Mouse (Mus musculus) heart, embryonic 15.5 days (tissue): Measurements from ENCODE around the gene Tmem117. TPM values are rescaled to one million over a fixed set of nuclear protein-coding genes. Genes with fewer than 3 reads are reported as not detected.

Experiments used
- ATAC-seq: fragments of 200-750 bp; cut with Nextera tagmentation; replicated peaks from 2 replicates; pipeline ENCODE4 v1.8.0; 2017; ENCODE audit warnings: low read depth, moderate TSS enrichment; ENCODE audit not compliant: insufficient number of reproducible peaks, insufficient read depth, low FRiP score
- H3K27ac ChIP-seq: fragments of 300-500 bp; sonication (generic); 2 replicates; pipeline ENCODE4 v1.5.1; 2015; ENCODE audit warnings: mild to moderate bottlenecking, inconsistent platforms
- H3K27me3 ChIP-seq: fragments of 300-500 bp; sonication (generic); 2 replicates; pipeline ENCODE4 v1.6.1; 2015; ENCODE audit warnings: inconsistent platforms
- H3K36me3 ChIP-seq: fragments of 300-500 bp; sonication (generic); 2 replicates; pipeline ENCODE4 v1.6.1; 2015; ENCODE audit warnings: mild to moderate bottlenecking, inconsistent platforms
- H3K4me1 ChIP-seq: fragments of 300-500 bp; sonication (generic); replicated peaks from 2 replicates; pipeline ENCODE4 v1.6.1; 2015; ENCODE audit warnings: inconsistent platforms
- H3K4me2 ChIP-seq: fragments of 300-500 bp; sonication (generic); 2 replicates; pipeline ENCODE4 v1.6.1; 2015; ENCODE audit warnings: inconsistent platforms, mild to moderate bottlenecking, moderate library complexity
- H3K4me3 ChIP-seq: fragments of 300-500 bp; sonication (generic); 2 replicates; pipeline ENCODE4 v1.5.1; 2015; ENCODE audit warnings: mild to moderate bottlenecking, inconsistent platforms
- H3K9ac ChIP-seq: fragments of 300-500 bp; sonication (generic); 2 replicates; pipeline ENCODE4 v1.6.1; 2015; ENCODE audit warnings: mild to moderate bottlenecking, inconsistent platforms
- H3K9me3 ChIP-seq: fragments of 300-500 bp; sonication (generic); replicated peaks from 2 replicates; pipeline ENCODE4 v1.6.1; 2016; ENCODE audit warnings: inconsistent platforms
- WGBS: fragments of 180-500 bp; shearing (Covaris S2); methylation state at CpG from one replicate; pipeline ENCODE4 v1.1.7; 2015; ENCODE audit warnings: mixed read lengths; 5-methylcytosine and 5-hydroxymethylcytosine counted together
- polyA plus RNA-seq: library from polyadenylated mRNA; unstranded; fragments of >200 nt; fragmentation: Nextera tagmentation; extraction: Ambion mirVana; gene quantifications from 2 replicates; pipeline ENCODE4 v1.2.1, GENCODE M21; 2015

The Tmem117 gene
- polyA plus RNA-seq, 1 experiment from 2014 or later, result 2.0 TPM

- ATAC-seq, result no peak
- H3K27ac ChIP-seq, result no peak overlapping the region
- no peaks in the 10 kb centered on the region for H3K4me1 ChIP-seq
- no peak overlapping the region for H3K4me3 ChIP-seq
- H3K27me3 ChIP-seq, result no peaks in the 10 kb centered on the region
- H3K9me3 ChIP-seq, result no peaks in the 10 kb centered on the region
- H3K4me2 ChIP-seq, result no peak overlapping the region
- no peaks in the 10 kb centered on the region for H3K36me3 ChIP-seq
- H3K9ac ChIP-seq, result no peak overlapping the region
- WGBS, result 74% methylated on average over 8 of the region's 8 CpGs
These were observed 478.3 kb downstream of the Tmem117 start for GRCm38 (mm10) chr15:95107246-95107809.

GRCm38 (mm10) chr15:95108626-95109025 lies 479.6 kb downstream of the Tmem117 start:
- WGBS, result 88% methylated on average over 4 of the region's 4 CpGs
- no peak overlapping the region for H3K4me3 ChIP-seq
- no peaks in the 10 kb centered on the region for H3K27me3 ChIP-seq
- no peak overlapping the region for H3K27ac ChIP-seq
- ATAC-seq, result no peak
- H3K9ac ChIP-seq, result no peak overlapping the region
- no peaks in the 10 kb centered on the region for H3K9me3 ChIP-seq
- H3K36me3 ChIP-seq, result no peaks in the 10 kb centered on the region
- H3K4me1 ChIP-seq, result no peaks in the 10 kb centered on the region
- no peak overlapping the region for H3K4me2 ChIP-seq

- Histone ChIP-seq H3K4me3 (no peak overlapping the region), H3K27me3 (no peaks in the 10 kb centered on the region), H3K9ac (no peak overlapping the region), H3K27ac (no peak overlapping the region), H3K36me3 (no peaks in the 10 kb centered on the region), H3K4me1 (no peaks in the 10 kb centered on the region), H3K4me2 (no peak overlapping the region), H3K9me3 (no peaks in the 10 kb centered on the region)
- 63% methylated on average over 4 of the region's 4 CpGs for WGBS
- no peak for ATAC-seq
These were observed 502.4 kb downstream of the Tmem117 start for GRCm38 (mm10) chr15:95131401-95131800.

GRCm38 (mm10) chr15:95135926-95136609 lies 507.0 kb downstream of the Tmem117 start:
- no peaks in the 10 kb centered on the region for H3K27me3 ChIP-seq

GRCm38 (mm10) chr15:95137018-95137810 lies 508.2 kb downstream of the Tmem117 start:
- no peaks in the 10 kb centered on the region for H3K36me3 ChIP-seq
- H3K4me2 ChIP-seq, result no peak overlapping the region
- H3K9ac ChIP-seq, result no peak overlapping the region
- H3K4me1 ChIP-seq, result no peaks in the 10 kb centered on the region
- no peak overlapping the region for H3K4me3 ChIP-seq
- H3K27ac ChIP-seq, result no peak overlapping the region
- no peaks in the 10 kb centered on the region for H3K9me3 ChIP-seq
- WGBS, result 66% methylated on average over 10 of the region's 10 CpGs
- no peak for ATAC-seq
- H3K27me3 ChIP-seq, result no peaks in the 10 kb centered on the region

More at GRCm38 (mm10) chr15:95135926-95136609, 507.0 kb downstream of the Tmem117 start:
- 0 out of 2 replicates have a peak, but pooled peaks have one; percentile 18 for ATAC-seq
- WGBS, result 84% methylated on average over 17 of the region's 17 CpGs
- Histone ChIP-seq H3K4me2 (no peak overlapping the region), H3K4me1 (no peaks in the 10 kb centered on the region), H3K9ac (no peak overlapping the region), H3K9me3 (no peaks in the 10 kb centered on the region), H3K36me3 (no peaks in the 10 kb centered on the region), H3K27ac (no peak overlapping the region), H3K4me3 (no peak overlapping the region)

GRCm38 (mm10) chr15:95138709-95139409 lies 509.8 kb downstream of the Tmem117 start:
- WGBS, result 51% methylated on average over 12 of the region's 12 CpGs
- Histone ChIP-seq H3K36me3 (no peaks in the 10 kb centered on the region), H3K4me3 (no peak overlapping the region), H3K4me2 (no peak overlapping the region), H3K27me3 (no peaks in the 10 kb centered on the region), H3K9ac (no peak overlapping the region), H3K9me3 (no peaks in the 10 kb centered on the region), H3K4me1 (no peaks in the 10 kb centered on the region), H3K27ac (no peak overlapping the region)
- no peak for ATAC-seq

GRCm38 (mm10) chr15:95144131-95144530 lies 515.1 kb downstream of the Tmem117 start:
- H3K9me3 ChIP-seq, result no peaks in the 10 kb centered on the region
- H3K27ac ChIP-seq, result no peak overlapping the region
- H3K4me1 ChIP-seq, result no peaks in the 10 kb centered on the region
- H3K4me2 ChIP-seq, result no peak overlapping the region
- no peak overlapping the region for H3K9ac ChIP-seq
- no peak overlapping the region for H3K4me3 ChIP-seq
- no peaks in the 10 kb centered on the region for H3K36me3 ChIP-seq
- H3K27me3 ChIP-seq, result no peaks in the 10 kb centered on the region
- no peak for ATAC-seq
- WGBS, result 56% methylated on average over 2 of the region's 2 CpGs

- Histone ChIP-seq H3K27me3 (no peaks in the 10 kb centered on the region), H3K36me3 (no peaks in the 10 kb centered on the region), H3K27ac (no peak overlapping the region), H3K4me1 (no peaks in the 10 kb centered on the region), H3K9me3 (no peaks in the 10 kb centered on the region), H3K9ac (no peak overlapping the region), H3K4me3 (no peak overlapping the region), H3K4me2 (no peak overlapping the region)
- ATAC-seq, result no peak
- whole genome bisulfite sequencing, result 75% methylated on average over 2 of the region's 2 CpGs
These were observed 516.1 kb downstream of the Tmem117 start for GRCm38 (mm10) chr15:95145118-95145517.

Other genes starting within 250 kb of the Tmem117 start
- gene Adamts20, start 163.8 kb upstream of the Tmem117 start, polyA plus RNA-seq, result 0.92 and 0.99 TPM in 2 replicates
- gene Pus7l, start 85.7 kb upstream of the Tmem117 start, polyA plus RNA-seq, result 3.9 and 4.9 TPM in 2 replicates
- gene Irak4, start 85.6 kb upstream of the Tmem117 start, polyA plus RNA-seq, result 4.1 and 5.8 TPM in 2 replicates
- 40.0 and 49.1 TPM in 2 replicates for gene Twf1, start 39.3 kb upstream of the Tmem117 start, polyA plus RNA-seq